Mouse (Mus musculus): ENCODE measurements around the gene Zfp36. TPM values are rescaled to one million over a fixed set of nuclear protein-coding genes. Genes with fewer than 3 reads are reported as not detected.

Gene Zfp36
- polyA plus RNA-seq, 1 experiment = 25.5 TPM

- H3K4me3 ChIP-seq (ENCODE audit: insufficient read depth, low read depth, low read length) = no peak overlapping the region
- H3K27ac ChIP-seq (ENCODE audit: insufficient read depth, low read depth, low read length) = peak overlapping the region; percentile 8; the same call in 1 of the 2 replicates
- no peak for DNase-seq
- peaks cover 7% of the 10 kb centered on the region; the same call in 1 of the 2 replicates for H3K4me1 ChIP-seq (ENCODE audit: control insufficient read depth, insufficient read depth, low read length)
- no peak for TF ChIP-seq POLR2A (IDR thresholded peaks at IDR 0.05; ENCODE audit: low read depth, low read length)
- TF ChIP-seq CTCF (conservative IDR thresholded peaks at IDR 0.05; ENCODE audit: insufficient read depth, insufficient read length, low read depth, low read length) = no peak
- 61% methylated on average over 10 of the region's 10 CpGs for WGBS
- H3K36me3 ChIP-seq (ENCODE audit: control insufficient read depth, insufficient read depth, low read length) = peaks cover 8% of the 10 kb centered on the region
- no peaks in the 10 kb centered on the region for H3K27me3 ChIP-seq (replicated peaks; ENCODE audit: control insufficient read depth, insufficient read depth, low read length)
Measured at GRCm38 (mm10) chr7:28374647-28375046, 5.4 kb downstream of the Zfp36 start.

DNA sequence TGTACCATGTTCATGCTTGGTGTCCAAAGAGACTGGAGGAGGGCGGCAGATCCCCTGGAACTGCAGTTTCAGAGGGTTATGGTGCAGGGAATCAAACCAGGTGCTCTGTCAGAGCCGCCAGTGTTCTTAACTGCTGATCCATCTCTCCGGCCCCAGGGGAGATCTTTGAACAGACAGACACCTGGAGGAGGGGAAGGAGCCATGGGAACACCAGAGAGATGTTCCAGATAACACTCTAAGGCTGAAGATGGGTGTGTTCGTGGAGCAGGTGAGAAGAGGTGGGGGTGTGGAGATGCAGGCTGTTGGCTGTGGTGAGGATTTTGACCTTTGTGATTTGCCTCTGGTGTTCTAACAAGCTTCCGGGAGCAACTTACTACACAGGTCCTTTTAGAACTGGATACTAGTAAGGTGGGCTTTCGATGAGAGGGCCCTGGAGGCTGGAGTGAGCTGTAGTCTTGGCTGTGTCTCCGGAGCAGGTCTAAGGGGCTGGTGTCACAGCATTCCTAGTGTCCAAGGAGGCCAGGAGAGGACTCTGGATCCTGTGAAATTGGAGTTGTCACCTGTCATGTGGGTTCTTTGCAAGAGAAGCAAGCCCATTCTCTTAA is 6.1 kb downstream of the Zfp36 start:
- DNase-seq = peak; percentile 33
- Histone ChIP-seq H3K27ac (ENCODE audit: insufficient read depth, low read depth, low read length) (no peak overlapping the region), H3K4me1 (ENCODE audit: control insufficient read depth, insufficient read depth, low read length) (peaks cover 5% of the 10 kb centered on the region; the same call in 1 of the 2 replicates), H3K36me3 (ENCODE audit: control insufficient read depth, insufficient read depth, low read length) (peaks cover 8% of the 10 kb centered on the region), H3K4me3 (ENCODE audit: insufficient read depth, low read depth, low read length) (no peak overlapping the region), H3K27me3 (replicated peaks; ENCODE audit: control insufficient read depth, insufficient read depth, low read length) (no peaks in the 10 kb centered on the region)
- 62% methylated on average over 7 of the region's 7 CpGs for WGBS
- no peak for TF ChIP-seq POLR2A (IDR thresholded peaks at IDR 0.05; ENCODE audit: low read depth, low read length)
- TF ChIP-seq CTCF (conservative IDR thresholded peaks at IDR 0.05; ENCODE audit: insufficient read depth, insufficient read length, low read depth, low read length) = no peak

DNA sequence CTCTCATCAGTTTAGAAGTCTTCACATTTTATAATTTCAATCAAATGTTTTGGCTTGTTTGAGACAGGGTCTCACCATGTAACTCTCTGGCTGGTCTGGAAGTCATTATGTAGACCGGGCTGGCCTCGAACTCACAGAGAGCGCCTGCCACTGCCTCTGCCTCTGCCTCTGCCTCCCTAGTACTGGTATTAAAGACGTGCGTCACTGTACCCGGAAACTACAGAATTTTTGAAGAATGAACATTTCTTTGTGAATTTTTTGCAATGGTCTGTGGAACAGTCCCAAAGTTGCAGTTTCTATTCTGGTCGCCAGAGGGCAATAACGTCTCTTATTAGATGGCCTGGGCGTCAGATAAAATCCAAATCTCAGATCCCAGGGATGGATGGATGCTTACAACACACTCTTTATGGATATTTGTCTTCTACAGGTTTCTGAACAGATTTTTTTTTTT is 6.9 kb downstream of the Zfp36 start:
- WGBS = under 1% methylated on average over 9 of the region's 9 CpGs
- H3K4me3 ChIP-seq (ENCODE audit: insufficient read depth, low read depth, low read length) = peak overlapping the region; percentile 42
- TF ChIP-seq POLR2A (IDR thresholded peaks at IDR 0.05; ENCODE audit: low read depth, low read length) = no peak
- peak; percentile 21; the same call in 1 of the 2 replicates for TF ChIP-seq CTCF (conservative IDR thresholded peaks at IDR 0.05; ENCODE audit: insufficient read depth, insufficient read length, low read depth, low read length)
- DNase-seq = peak; percentile 91
- peak overlapping the region; percentile 68 for H3K27ac ChIP-seq (ENCODE audit: insufficient read depth, low read depth, low read length)
- peaks cover 5% of the 10 kb centered on the region; the same call in 1 of the 2 replicates for H3K4me1 ChIP-seq (ENCODE audit: control insufficient read depth, insufficient read depth, low read length)
- peaks cover 8% of the 10 kb centered on the region for H3K36me3 ChIP-seq (ENCODE audit: control insufficient read depth, insufficient read depth, low read length)
- H3K27me3 ChIP-seq (replicated peaks; ENCODE audit: control insufficient read depth, insufficient read depth, low read length) = no peaks in the 10 kb centered on the region

- peak; percentile 100 for DNase-seq
- TF ChIP-seq CTCF (conservative IDR thresholded peaks at IDR 0.05; ENCODE audit: insufficient read depth, insufficient read length, low read depth, low read length) = peak; percentile 34; the same call in 1 of the 2 replicates
- peak; percentile 44 for TF ChIP-seq POLR2A (IDR thresholded peaks at IDR 0.05; ENCODE audit: low read depth, low read length)
- Histone ChIP-seq H3K27ac (ENCODE audit: insufficient read depth, low read depth, low read length) (peak within 1 kb of the TSS; percentile 68), H3K27me3 (replicated peaks; ENCODE audit: control insufficient read depth, insufficient read depth, low read length) (no peaks in the 10 kb centered on the region), H3K4me1 (ENCODE audit: control insufficient read depth, insufficient read depth, low read length) (peaks cover 5% of the 10 kb centered on the region; the same call in 1 of the 2 replicates), H3K36me3 (ENCODE audit: control insufficient read depth, insufficient read depth, low read length) (peaks cover 3% of the 10 kb centered on the region; the same call in 1 of the 2 replicates), H3K4me3 (ENCODE audit: insufficient read depth, low read depth, low read length) (peak within 1 kb of the TSS; percentile 54)
- under 1% methylated on average over 66 of the region's 66 CpGs for WGBS
Measured at GRCm38 (mm10) chr7:28372251-28373108, 7.6 kb downstream of the Zfp36 start, which contains the start of gene Plekhg2. Gene Plekhg2 (minus strand): TSS chr7:28372599.

- Histone ChIP-seq H3K4me1 (ENCODE audit: control insufficient read depth, insufficient read depth, low read length) (peaks cover 3% of the 10 kb centered on the region; the same call in 1 of the 2 replicates), H3K4me3 (ENCODE audit: insufficient read depth, low read depth, low read length) (peak overlapping the region; percentile 54), H3K36me3 (ENCODE audit: control insufficient read depth, insufficient read depth, low read length) (no peaks in the 10 kb centered on the region), H3K27me3 (replicated peaks; ENCODE audit: control insufficient read depth, insufficient read depth, low read length) (no peaks in the 10 kb centered on the region), H3K27ac (ENCODE audit: insufficient read depth, low read depth, low read length) (peak overlapping the region; percentile 67)
- under 1% methylated on average over 41 of the region's 43 CpGs for WGBS
- peak; percentile 67 for DNase-seq
- no peak for TF ChIP-seq POLR2A (IDR thresholded peaks at IDR 0.05; ENCODE audit: low read depth, low read length)
Measured at GRCm38 (mm10) chr7:28371514-28371989, 8.5 kb downstream of the Zfp36 start.

- no peak for DNase-seq
- WGBS = 13% methylated on average over 11 of the region's 11 CpGs
- TF ChIP-seq POLR2A (IDR thresholded peaks at IDR 0.05; ENCODE audit: low read depth, low read length) (no peak), CTCF (conservative IDR thresholded peaks at IDR 0.05; ENCODE audit: insufficient read depth, insufficient read length, low read depth, low read length) (no peak)
- Histone ChIP-seq H3K27ac (ENCODE audit: insufficient read depth, low read depth, low read length) (peak overlapping the region; percentile 57), H3K27me3 (replicated peaks; ENCODE audit: control insufficient read depth, insufficient read depth, low read length) (no peaks in the 10 kb centered on the region), H3K36me3 (ENCODE audit: control insufficient read depth, insufficient read depth, low read length) (no peaks in the 10 kb centered on the region), H3K4me1 (ENCODE audit: control insufficient read depth, insufficient read depth, low read length) (peaks cover 2% of the 10 kb centered on the region; the same call in 1 of the 2 replicates), H3K4me3 (ENCODE audit: insufficient read depth, low read depth, low read length) (peak overlapping the region; percentile 54)
Measured at GRCm38 (mm10) chr7:28370977-28371513, 9.0 kb downstream of the Zfp36 start.

Measured in kidney, adult 2 months (tissue).